Mouse (Mus musculus): ENCODE data around the gene Olfr376. TPM values are rescaled to one million over a fixed set of nuclear protein-coding genes. Genes with fewer than 3 reads are reported as not detected.

The Olfr376 gene
- polyA plus RNA-seq, 1 experiment from 2014 or later = not detected

GRCm38 (mm10) chr11:73399514-73399913 lies 28.5 kb downstream of the Olfr376 start, which contains the start of gene Olfr1:
TSS of gene Olfr1 (minus strand) at chr11:73399614.
- no peak within 1 kb of the TSS for H3K4me2 ChIP-seq (ENCODE audit: low read length)
- no peak within 1 kb of the TSS for H3K4me3 ChIP-seq (ENCODE audit: low read depth, low read length)
- H3K36me3 ChIP-seq (ENCODE audit: control insufficient read depth, insufficient read depth, low read length) = no peaks in the 10 kb centered on the region
- H3K9ac ChIP-seq (ENCODE audit: low read depth, low read length) = no peak within 1 kb of the TSS
- no peaks in the 10 kb centered on the region for H3K4me1 ChIP-seq (ENCODE audit: control insufficient read depth, insufficient read depth, low read length)
- 0 out of 2 replicates have a peak, but pooled peaks cover 2% of the 10 kb centered on the region for H3K9me3 ChIP-seq (replicated peaks; ENCODE audit: control insufficient read depth, low read length, poor library complexity, severe bottlenecking)
- no peaks in the 10 kb centered on the region for H3K27me3 ChIP-seq (ENCODE audit: control insufficient read depth, insufficient read depth, low read depth, low read length)
- no peak for ATAC-seq
- H3K27ac ChIP-seq (ENCODE audit: low read length) = no peak within 1 kb of the TSS

Other genes with a start within 250 kb of the Olfr376 start
- 1.6 and 2.1 TPM in 2 replicates for gene Haspin, start 233.0 kb upstream of the Olfr376 start, polyA plus RNA-seq (2015; fragmentation: Nextera tagmentation; extraction: Ambion mirVana)
- gene P2rx5, start 210.8 kb upstream of the Olfr376 start, polyA plus RNA-seq (2015; fragmentation: Nextera tagmentation; extraction: Ambion mirVana) = 0.29 and 0.42 TPM in 2 replicates
- 127 and 133 TPM in 2 replicates for gene Emc6, start 194.2 kb upstream of the Olfr376 start, polyA plus RNA-seq (2015; fragmentation: Nextera tagmentation; extraction: Ambion mirVana)
- 132 and 145 TPM in 2 replicates for gene Tax1bp3, start 194.2 kb upstream of the Olfr376 start, polyA plus RNA-seq (2015; fragmentation: Nextera tagmentation; extraction: Ambion mirVana)
- gene Ctns, start 172.2 kb upstream of the Olfr376 start, polyA plus RNA-seq (2015; fragmentation: Nextera tagmentation; extraction: Ambion mirVana) = 18.6 and 20.1 TPM in 2 replicates
- gene Shpk, start 171.8 kb upstream of the Olfr376 start, polyA plus RNA-seq (2015; fragmentation: Nextera tagmentation; extraction: Ambion mirVana) = 2.1 and 2.4 TPM in 2 replicates
- gene Trpv1, start 137.0 kb upstream of the Olfr376 start, polyA plus RNA-seq (2015; fragmentation: Nextera tagmentation; extraction: Ambion mirVana) = 0.20 and 0.38 TPM in 2 replicates
- 0.19 and 0.31 TPM in 2 replicates for gene Trpv3, start 103.9 kb upstream of the Olfr376 start, polyA plus RNA-seq (2015; fragmentation: Nextera tagmentation; extraction: Ambion mirVana)
- 0.67 and 1.8 TPM in 2 replicates for gene Aspa, start 41.6 kb upstream of the Olfr376 start, polyA plus RNA-seq (2015; fragmentation: Nextera tagmentation; extraction: Ambion mirVana)
- not detected in 2 replicates for gene Gm49340, start 41.5 kb upstream of the Olfr376 start, polyA plus RNA-seq (2015; fragmentation: Nextera tagmentation; extraction: Ambion mirVana)
- gene Spata22, start 41.5 kb upstream of the Olfr376 start, polyA plus RNA-seq (2015; fragmentation: Nextera tagmentation; extraction: Ambion mirVana) = 0.29 TPM in 1 of 2 replicates, not detected in the other
- not detected in 2 replicates for gene Olfr20, start 20.5 kb upstream of the Olfr376 start, polyA plus RNA-seq (2015; fragmentation: Nextera tagmentation; extraction: Ambion mirVana)
- not detected in 2 replicates for gene Olfr1, start 28.4 kb downstream of the Olfr376 start, polyA plus RNA-seq (2015; fragmentation: Nextera tagmentation; extraction: Ambion mirVana)
- not detected in 2 replicates for gene Olfr378, start 57.2 kb downstream of the Olfr376 start, polyA plus RNA-seq (2015; fragmentation: Nextera tagmentation; extraction: Ambion mirVana)
- not detected in 2 replicates for gene Olfr380, start 86.3 kb downstream of the Olfr376 start, polyA plus RNA-seq (2015; fragmentation: Nextera tagmentation; extraction: Ambion mirVana)
- gene Olfr381, start 120.4 kb downstream of the Olfr376 start, polyA plus RNA-seq (2015; fragmentation: Nextera tagmentation; extraction: Ambion mirVana) = not detected in 2 replicates
- gene Olfr382, start 146.0 kb downstream of the Olfr376 start, polyA plus RNA-seq (2015; fragmentation: Nextera tagmentation; extraction: Ambion mirVana) = not detected in 2 replicates
- not detected in 2 replicates for gene Olfr385, start 221.8 kb downstream of the Olfr376 start, polyA plus RNA-seq (2015; fragmentation: Nextera tagmentation; extraction: Ambion mirVana)
- gene Olfr384, start 227.3 kb downstream of the Olfr376 start, polyA plus RNA-seq (2015; fragmentation: Nextera tagmentation; extraction: Ambion mirVana) = not detected in 2 replicates

All from midbrain, embryonic 16.5 days (tissue).